Mouse (Mus musculus) liver, embryonic 13.5 days (tissue): ENCODE data around the gene BC034090. TPM values are rescaled to one million over a fixed set of nuclear protein-coding genes. Genes with fewer than 3 reads are reported as not detected.

Experiments
- ATAC-seq: fragments of 200-750 bp; cut with Nextera tagmentation; 2 replicates; pipeline ENCODE4 v1.8.0; 2017; ENCODE audit warnings: low read depth, mild to moderate bottlenecking, moderate number of reproducible peaks, moderate library complexity
- DNase-seq: peaks from one replicate; pipeline ENCODE4 v3.0.0; 2022
- H3K27ac ChIP-seq: fragments of 300-500 bp; sonication (generic); 2 replicates; pipeline ENCODE4 v1.5.1; 2015; ENCODE audit warnings: moderate library complexity, mild to moderate bottlenecking, inconsistent platforms
- H3K27me3 ChIP-seq: fragments of 300-500 bp; sonication (generic); 2 replicates; pipeline ENCODE4 v1.6.1; 2015; ENCODE audit warnings: mild to moderate bottlenecking, inconsistent platforms
- H3K36me3 ChIP-seq: fragments of 300-500 bp; sonication (generic); 2 replicates; pipeline ENCODE4 v1.6.1; 2015; ENCODE audit warnings: mild to moderate bottlenecking, inconsistent platforms
- H3K4me1 ChIP-seq: fragments of 300-500 bp; sonication (generic); replicated peaks from 2 replicates; pipeline ENCODE4 v1.6.1; 2015; ENCODE audit warnings: inconsistent platforms
- H3K4me2 ChIP-seq: fragments of 300-500 bp; sonication (generic); 2 replicates; pipeline ENCODE4 v1.6.1; 2015; ENCODE audit warnings: inconsistent platforms, mild to moderate bottlenecking, moderate library complexity
- H3K4me3 ChIP-seq: fragments of 300-500 bp; sonication (generic); replicated peaks from 2 replicates; pipeline ENCODE4 v1.5.1; 2015; ENCODE audit warnings: mild to moderate bottlenecking, inconsistent platforms
- H3K9ac ChIP-seq: fragments of 300-500 bp; sonication (generic); 2 replicates; pipeline ENCODE4 v1.6.1; 2015; ENCODE audit warnings: mild to moderate bottlenecking, inconsistent platforms
- H3K9me3 ChIP-seq: fragments of 300-500 bp; sonication (generic); replicated peaks from 2 replicates; pipeline ENCODE4 v1.6.1; 2016; ENCODE audit warnings: inconsistent platforms
- WGBS: fragments of 180-500 bp; shearing (Covaris S2); methylation state at CpG from one replicate; pipeline ENCODE4 v1.1.7; 2015; ENCODE audit not compliant: insufficient replicate concordance; 5-methylcytosine and 5-hydroxymethylcytosine counted together
- polyA plus RNA-seq: library from polyadenylated mRNA; unstranded; fragments of >200 nt; fragmentation: Nextera tagmentation; extraction: Ambion mirVana; gene quantifications from 2 replicates; pipeline ENCODE4 v1.2.1, GENCODE M21; 2015

BC034090 gene
- polyA plus RNA-seq, 1 experiment from 2014 or later, result 0.28 TPM

GRCm38 (mm10) chr1:155241701-155242487 lies 2.4 kb downstream of the BC034090 start:
- Histone ChIP-seq H3K9ac (no peak overlapping the region), H3K27me3 (peaks cover 61% of the 10 kb centered on the region)
- WGBS, result 70% methylated on average over 12 of the region's 12 CpGs

GRCm38 (mm10) chr1:155239962-155240717 lies 4.1 kb downstream of the BC034090 start:
- Histone ChIP-seq H3K4me2 (no peak overlapping the region), H3K36me3 (no peaks in the 10 kb centered on the region), H3K4me1 (peaks cover 11% of the 10 kb centered on the region), H3K9ac (no peak overlapping the region), H3K4me3 (no peak overlapping the region), H3K27ac (no peak overlapping the region), H3K9me3 (no peaks in the 10 kb centered on the region), H3K27me3 (peaks cover 45% of the 10 kb centered on the region)
- no peak for DNase-seq
- 52% methylated on average over 6 of the region's 6 CpGs for WGBS
- ATAC-seq, result no peak

More at GRCm38 (mm10) chr1:155241701-155242487, 2.4 kb downstream of the BC034090 start:
- DNase-seq (no peak), ATAC-seq (no peak)
- H3K36me3 ChIP-seq, result no peaks in the 10 kb centered on the region
- H3K4me3 ChIP-seq, result no peak overlapping the region
- H3K4me1 ChIP-seq, result peaks cover 11% of the 10 kb centered on the region
- no peak overlapping the region for H3K27ac ChIP-seq
- H3K9me3 ChIP-seq, result no peaks in the 10 kb centered on the region
- no peak overlapping the region for H3K4me2 ChIP-seq

GRCm38 (mm10) chr1:155239169-155239568 lies 5.1 kb downstream of the BC034090 start:
- H3K36me3 ChIP-seq, result no peaks in the 10 kb centered on the region
- H3K4me3 ChIP-seq, result no peak overlapping the region
- ATAC-seq, result no peak
- WGBS, result 73% methylated on average over 4 of the region's 4 CpGs
- no peak overlapping the region for H3K27ac ChIP-seq
- no peak overlapping the region for H3K4me2 ChIP-seq
- peaks cover 35% of the 10 kb centered on the region for H3K27me3 ChIP-seq
- no peaks in the 10 kb centered on the region for H3K9me3 ChIP-seq
- peaks cover 5% of the 10 kb centered on the region for H3K4me1 ChIP-seq
- DNase-seq, result no peak
- no peak overlapping the region for H3K9ac ChIP-seq

- 71% methylated on average over 5 of the region's 5 CpGs for WGBS
- Histone ChIP-seq H3K36me3 (no peaks in the 10 kb centered on the region), H3K27ac (no peak overlapping the region), H3K9ac (no peak overlapping the region), H3K4me2 (no peak overlapping the region), H3K4me1 (0 out of 2 replicates have a peak, but pooled peaks cover 4% of the 10 kb centered on the region), H3K4me3 (no peak overlapping the region), H3K9me3 (no peaks in the 10 kb centered on the region), H3K27me3 (peaks cover 24% of the 10 kb centered on the region)
- ATAC-seq (no peak), DNase-seq (no peak)
These were observed 6.1 kb downstream of the BC034090 start for GRCm38 (mm10) chr1:155238126-155238525.

- peaks cover 4% of the 10 kb centered on the region; the same call in 1 of the 2 replicates for H3K4me1 ChIP-seq
- peaks cover 18% of the 10 kb centered on the region for H3K27me3 ChIP-seq
- WGBS, result 65% methylated on average over 11 of the region's 11 CpGs
- no peak overlapping the region for H3K4me3 ChIP-seq
- DNase-seq (no peak), ATAC-seq (no peak)
- H3K36me3 ChIP-seq, result no peaks in the 10 kb centered on the region
- H3K27ac ChIP-seq, result no peak overlapping the region
- no peak overlapping the region for H3K9ac ChIP-seq
- no peaks in the 10 kb centered on the region for H3K9me3 ChIP-seq
- no peak overlapping the region for H3K4me2 ChIP-seq
These were observed 6.9 kb downstream of the BC034090 start for GRCm38 (mm10) chr1:155237390-155237789.

GRCm38 (mm10) chr1:155236306-155237024 lies 7.8 kb downstream of the BC034090 start:
- H3K9me3 ChIP-seq, result no peaks in the 10 kb centered on the region
- H3K27ac ChIP-seq, result no peak overlapping the region
- no peak overlapping the region for H3K4me3 ChIP-seq
- DNase-seq, result no peak
- peaks cover 4% of the 10 kb centered on the region; the same call in 1 of the 2 replicates for H3K4me1 ChIP-seq
- H3K27me3 ChIP-seq, result peaks cover 9% of the 10 kb centered on the region
- no peaks in the 10 kb centered on the region for H3K36me3 ChIP-seq
- ATAC-seq, result no peak
- WGBS, result 63% methylated on average over 13 of the region's 13 CpGs
- H3K9ac ChIP-seq, result no peak overlapping the region
- no peak overlapping the region for H3K4me2 ChIP-seq

GRCm38 (mm10) chr1:155235641-155236040 lies 8.6 kb downstream of the BC034090 start:
- Histone ChIP-seq H3K36me3 (no peaks in the 10 kb centered on the region), H3K27me3 (peaks cover 2% of the 10 kb centered on the region; the same call in 1 of the 2 replicates), H3K9me3 (no peaks in the 10 kb centered on the region), H3K4me2 (no peak overlapping the region), H3K4me3 (no peak overlapping the region), H3K27ac (no peak overlapping the region), H3K4me1 (peaks cover 4% of the 10 kb centered on the region; the same call in 1 of the 2 replicates), H3K9ac (no peak overlapping the region)
- WGBS, result 36% methylated on average over 2 of the region's 2 CpGs
- ATAC-seq (no peak), DNase-seq (no peak)

- WGBS, result 57% methylated on average over 14 of the region's 14 CpGs
- H3K9me3 ChIP-seq, result no peaks in the 10 kb centered on the region
- no peak overlapping the region for H3K27ac ChIP-seq
- DNase-seq, result no peak
- peaks cover 10% of the 10 kb centered on the region; the same call in 1 of the 2 replicates for H3K4me1 ChIP-seq
- no peak overlapping the region for H3K4me2 ChIP-seq
- H3K9ac ChIP-seq, result no peak overlapping the region
- H3K4me3 ChIP-seq, result no peak overlapping the region
- no peak for ATAC-seq
- no peaks in the 10 kb centered on the region for H3K36me3 ChIP-seq
- H3K27me3 ChIP-seq, result no peaks in the 10 kb centered on the region
These were observed 10.2 kb downstream of the BC034090 start for GRCm38 (mm10) chr1:155233931-155234607.

- no peak overlapping the region for H3K27ac ChIP-seq
- H3K4me2 ChIP-seq, result no peak overlapping the region
These were observed 10.9 kb downstream of the BC034090 start for GRCm38 (mm10) chr1:155233378-155233777.

GRCm38 (mm10) chr1:155232786-155233185 lies 11.5 kb downstream of the BC034090 start:
- H3K4me3 ChIP-seq, result no peak overlapping the region
- no peaks in the 10 kb centered on the region for H3K36me3 ChIP-seq
- WGBS, result 73% methylated on average over 6 of the region's 6 CpGs
- H3K27me3 ChIP-seq, result no peaks in the 10 kb centered on the region
- no peaks in the 10 kb centered on the region for H3K9me3 ChIP-seq
- no peak overlapping the region for H3K4me2 ChIP-seq
- no peak for ATAC-seq
- H3K27ac ChIP-seq, result no peak overlapping the region
- DNase-seq, result no peak
- peaks cover 10% of the 10 kb centered on the region; the same call in 1 of the 2 replicates for H3K4me1 ChIP-seq
- no peak overlapping the region for H3K9ac ChIP-seq

More at GRCm38 (mm10) chr1:155233378-155233777, 10.9 kb downstream of the BC034090 start:
- no peak for ATAC-seq
- WGBS, result 74% methylated on average over 9 of the region's 9 CpGs
- H3K9ac ChIP-seq, result no peak overlapping the region
- H3K36me3 ChIP-seq, result no peaks in the 10 kb centered on the region
- peaks cover 10% of the 10 kb centered on the region; the same call in 1 of the 2 replicates for H3K4me1 ChIP-seq
- no peak for DNase-seq
- no peaks in the 10 kb centered on the region for H3K27me3 ChIP-seq
- H3K4me3 ChIP-seq, result no peak overlapping the region
- H3K9me3 ChIP-seq, result no peaks in the 10 kb centered on the region
